Mouse (Mus musculus) c-Kit-positive CD71-positive TER-119-positive erythroid progenitor cells, embryonic 14.5 days (primary cell): ENCODE data around the gene Olfr1506.
"Not testable (repeated sequence)": the region's sequence is repeated elsewhere in the genome, so short reads cannot be mapped to it uniquely, and the experiment has no call there.

Experiments used
- DNase-seq: peaks from one replicate; pipeline ENCODE4 v3.0.0-alpha.2; 2013; ENCODE audit warnings: low spot score

Olfr1506 gene

DNA sequence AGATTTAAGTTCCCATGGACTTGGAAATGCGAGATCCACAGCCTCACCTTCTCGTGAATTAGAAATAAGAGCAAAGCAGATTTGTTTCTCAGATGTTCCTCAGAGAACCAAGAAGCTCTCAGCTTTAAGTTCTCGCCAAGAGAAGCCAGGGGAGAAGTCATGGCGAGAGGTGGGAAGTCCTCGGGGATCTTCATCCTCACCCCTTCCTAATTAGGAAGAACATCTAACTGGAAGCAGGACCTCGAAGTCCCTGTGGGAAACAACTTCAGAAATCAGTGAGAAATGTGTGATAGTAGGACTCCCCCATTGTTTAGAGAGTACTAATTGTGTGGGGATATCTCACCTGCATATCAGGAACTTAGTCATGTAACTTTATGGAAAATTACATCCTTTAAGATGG is at the start of gene Olfr1506:
Gene Olfr1506, minus strand, starts transcription at position 101 of the 400 bp plus-strand sequence.
- DNase-seq, result not testable (repeated sequence)

DNA sequence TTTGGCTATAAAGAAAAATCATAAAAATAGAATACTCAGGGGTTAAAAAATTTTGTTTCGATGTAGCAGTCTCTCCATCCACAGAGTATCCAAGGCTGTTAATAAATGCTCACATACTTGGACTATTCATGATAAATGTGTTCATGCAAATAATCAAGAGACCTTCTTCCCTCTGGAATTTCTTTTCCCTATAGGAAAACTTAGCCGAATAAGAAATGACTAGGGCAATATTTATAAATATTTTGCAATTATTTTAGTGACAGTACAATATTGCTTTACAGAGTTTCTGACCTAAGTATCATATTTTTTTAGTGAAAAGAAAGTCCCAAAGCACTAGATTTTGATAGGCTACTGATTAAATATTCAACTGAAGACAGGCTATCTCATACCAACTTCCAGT is 46.6 kb upstream of the Olfr1506 start, which contains the start of gene Olfr1271:
Gene Olfr1271, minus strand, starts transcription at position 101 of the 400 bp plus-strand sequence.
- DNase-seq, result no peak

GRCm38 (mm10) chr2:90257492-90257891 is 33.2 kb upstream of the Olfr1506 start, which contains the start of gene Olfr142:
TSS of gene Olfr142 (minus strand) at chr2:90257592.
- no peak for DNase-seq

GRCm38 (mm10) chr2:90199606-90200005 is 24.7 kb downstream of the Olfr1506 start:
- DNase-seq, result not testable (repeated sequence)

DNA sequence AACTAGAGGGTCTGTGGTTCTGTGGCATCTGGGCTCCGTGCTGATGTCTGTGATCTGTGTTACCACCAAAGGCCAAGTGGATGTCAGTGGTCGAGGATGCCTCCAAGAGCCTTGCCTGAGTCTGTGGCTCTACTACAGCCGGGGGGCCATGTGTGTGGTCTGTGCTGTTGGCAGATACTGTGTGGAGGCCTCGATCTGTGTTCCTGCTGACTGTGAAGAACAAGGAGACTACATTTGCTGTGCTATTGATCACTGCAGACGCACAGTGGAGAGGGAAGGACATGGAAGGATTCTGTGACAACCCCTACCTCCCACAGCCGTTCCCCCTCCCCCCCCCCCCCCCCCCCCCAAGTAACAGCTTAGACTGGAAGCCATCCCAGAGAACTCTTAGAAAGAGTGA is 29.0 kb downstream of the Olfr1506 start:
- not testable (repeated sequence) for DNase-seq

DNA sequence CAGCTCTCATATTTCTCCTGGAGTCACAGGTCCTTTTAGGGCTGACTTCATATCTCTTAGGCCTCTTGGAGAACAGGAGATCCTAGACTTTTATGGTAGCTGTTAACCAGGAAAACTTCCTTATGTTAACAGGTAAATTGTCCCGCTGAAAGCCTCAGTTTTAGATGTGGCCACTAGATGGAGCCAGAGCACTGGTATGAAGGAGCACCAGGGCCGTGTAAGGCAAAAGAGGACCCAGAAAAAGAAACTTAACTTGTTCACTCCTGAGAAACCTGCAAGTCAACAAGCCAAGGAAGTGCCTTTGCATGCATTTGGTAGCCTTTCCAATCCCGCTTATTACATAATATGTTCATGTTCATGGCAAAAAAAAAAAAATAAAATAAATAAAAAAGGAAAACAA is 29.5 kb downstream of the Olfr1506 start:
- not testable (repeated sequence) for DNase-seq

DNA sequence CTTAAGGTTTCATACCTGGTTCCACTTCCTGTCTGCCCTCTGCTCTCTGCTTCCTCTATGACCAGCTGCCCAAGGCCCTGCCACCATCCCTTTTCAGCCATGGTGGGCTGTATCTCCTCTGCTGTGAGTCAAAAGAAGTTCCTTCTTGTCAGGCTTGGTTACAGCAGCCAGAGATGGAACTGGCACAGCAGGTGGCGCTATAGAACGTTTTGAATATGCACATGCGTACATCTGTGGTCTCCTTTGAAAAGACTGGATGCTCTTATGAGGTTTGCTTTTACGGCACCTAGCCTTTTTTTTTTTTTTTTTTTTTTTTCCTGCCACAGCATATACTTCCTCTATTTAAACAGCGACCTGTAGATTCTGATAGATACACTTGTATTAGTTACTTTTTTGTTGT is 37.2 kb downstream of the Olfr1506 start:
- DNase-seq, result not testable (repeated sequence)

- DNase-seq, result not testable (repeated sequence)
Measured at GRCm38 (mm10) chr2:90186082-90186481, 38.2 kb downstream of the Olfr1506 start.
